Comparison of ENCODE assay signal across 9 mouse cellular contexts in the genomic region with DNA sequence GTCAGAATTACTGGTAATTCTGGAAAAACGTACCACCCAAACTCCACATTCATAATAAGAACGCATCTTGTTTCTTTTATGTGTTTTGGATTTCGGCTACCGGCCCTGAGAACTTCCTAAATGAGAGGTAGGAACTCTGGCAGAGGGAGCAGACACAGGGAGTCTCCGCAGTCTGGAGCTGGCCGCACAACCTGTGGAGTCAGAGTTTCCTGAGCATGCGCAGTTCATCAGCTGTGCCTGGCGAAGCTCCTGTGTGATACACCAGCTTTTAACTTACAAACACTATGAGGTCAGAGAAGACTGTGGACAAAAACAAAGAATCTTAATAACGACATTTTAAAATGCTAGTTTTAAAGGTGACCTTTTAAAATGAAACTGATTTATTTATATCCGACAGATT.
A peak's percentile ranks its signal among the peaks of the same experiment; 100 is the strongest.
DNase-seq lines count a peak whose midpoint lies in the region; ATAC-seq and TF ChIP-seq lines count a peak whose summit lies in the region.
"Had no signal": no experiment of that assay in that cellular context is flagged by ENCODE, and none has a peak within 500 bp of the region (broad histone marks: within the 10 kb centered on the region; RNA-seq: fewer than 3 reads in every experiment).

No protein-coding gene starts in this region.

- no peaks in the 10 kb centered on the region for H3K27me3 ChIP-seq in kidney, embryonic 15.5 days
- no peaks in the 10 kb centered on the region for H3K27me3 ChIP-seq in lung, postnatal 0 days (replicated peaks; ENCODE audit: insufficient read depth, low read length)
- H3K27me3 ChIP-seq in midbrain, embryonic 13.5 days, result no peaks in the 10 kb centered on the region

- no peaks in the 10 kb centered on the region; the same call in 1 of the 2 replicates for H3K4me1 ChIP-seq in brown adipose tissue, adult 24 weeks (ENCODE audit: control insufficient read depth, insufficient read depth, insufficient read length, low read length)
- peaks cover 5% of the 10 kb centered on the region; the same call in 1 of the 2 replicates for H3K4me1 ChIP-seq in kidney, embryonic 15.5 days
- no peaks in the 10 kb centered on the region for H3K4me1 ChIP-seq in lung, postnatal 0 days (ENCODE audit: insufficient read depth, low read depth, low read length)
- no peaks in the 10 kb centered on the region for H3K4me1 ChIP-seq in midbrain, embryonic 13.5 days (replicated peaks)

- H3K36me3 ChIP-seq in kidney, embryonic 15.5 days, result no peaks in the 10 kb centered on the region
- H3K36me3 ChIP-seq in lung, postnatal 0 days (ENCODE audit: insufficient read depth, low read length), result no peaks in the 10 kb centered on the region
- no peaks in the 10 kb centered on the region for H3K36me3 ChIP-seq in midbrain, embryonic 13.5 days

- no peaks in the 10 kb centered on the region for H3K9me3 ChIP-seq in kidney, embryonic 15.5 days (replicated peaks)
- no peaks in the 10 kb centered on the region for H3K9me3 ChIP-seq in lung, postnatal 0 days (ENCODE audit: low read length)
- no peaks in the 10 kb centered on the region for H3K9me3 ChIP-seq in midbrain, embryonic 13.5 days

- H3K4me3 ChIP-seq in brown adipose tissue, adult 24 weeks (ENCODE audit: insufficient read depth, low read depth, low read length), result peak overlapping the region; percentile 43
- H3K4me3 ChIP-seq in kidney, embryonic 15.5 days (replicated peaks), result no peak overlapping the region
- no peak overlapping the region for H3K4me3 ChIP-seq in lung, postnatal 0 days (ENCODE audit: low read depth, low read length)
- no peak overlapping the region for H3K4me3 ChIP-seq in midbrain, embryonic 13.5 days (replicated peaks)

- 76% methylated on average over 10 of the region's 10 CpGs for WGBS in kidney, embryonic 15.5 days
- 63% methylated on average over 10 of the region's 10 CpGs for WGBS in lung, postnatal 0 days
- WGBS in midbrain, embryonic 13.5 days, result 90% methylated on average over 10 of the region's 10 CpGs

- 0 out of 2 replicates have a peak overlapping the region, but pooled peaks have one; percentile 49 for H3K4me2 ChIP-seq in kidney, embryonic 15.5 days
- H3K4me2 ChIP-seq in lung, postnatal 0 days (replicated peaks; ENCODE audit: low read depth, low read length), result peak overlapping the region; percentile 36
- no peak overlapping the region for H3K4me2 ChIP-seq in midbrain, embryonic 13.5 days (replicated peaks)

- no peak for ATAC-seq in kidney, embryonic 15.5 days (replicated peaks; ENCODE audit: low FRiP score)
- no peak for ATAC-seq in lung, postnatal 0 days
- no peak for ATAC-seq in granulocyte monocyte progenitor cell, adult 5-6 weeks (replicated peaks; ENCODE audit: poor library complexity, severe bottlenecking)
- no peak for ATAC-seq in midbrain, embryonic 13.5 days

- DNase-seq in adrenal gland, adult 2 months, result peak; percentile 9
- no peak for DNase-seq in adrenal gland, postnatal 4 days (ENCODE audit: low spot score in 2 of 2)
- DNase-seq in lung, postnatal 0 days (ENCODE audit: low spot score), result peak; percentile 27
- DNase-seq in heart, postnatal 4 days, result no peak
- DNase-seq: heart, postnatal 14 days had no signal

- H3K9ac ChIP-seq in kidney, embryonic 15.5 days, result no peak overlapping the region
- H3K9ac ChIP-seq in lung, postnatal 0 days (replicated peaks; ENCODE audit: low read depth), result no peak overlapping the region
- H3K9ac ChIP-seq in midbrain, embryonic 13.5 days (replicated peaks), result no peak overlapping the region

- TF ChIP-seq CTCF in lung, postnatal 0 days (IDR thresholded peaks at IDR 0.05), result no peak

- peak overlapping the region; percentile 71 for H3K27ac ChIP-seq in brown adipose tissue, adult 24 weeks (replicated peaks; ENCODE audit: low read depth, low read length)
- no peak overlapping the region for H3K27ac ChIP-seq in kidney, embryonic 15.5 days
- H3K27ac ChIP-seq in lung, postnatal 0 days (ENCODE audit: low read length), result no peak overlapping the region
- no peak overlapping the region for H3K27ac ChIP-seq in midbrain, embryonic 13.5 days

- TF ChIP-seq EP300 in lung, postnatal 0 days (IDR thresholded peaks at IDR 0.05), result no peak

Comparison
In these comparisons a context has a peak if more than half of its experiments do, and no peak if none do; other contexts are left out.
1. DNase-seq: peak in adrenal gland, adult 2 months (single experiment) and lung, postnatal 0 days (single experiment); none in adrenal gland, postnatal 4 days (0 of 2) and heart, postnatal 4 days (single experiment).